Mouse (Mus musculus): ENCODE data around the gene Pmis2.

- TF ChIP-seq EP300 (IDR thresholded peaks at IDR 0.05; ENCODE audit: low read depth), result no peak
- no peak for TF ChIP-seq CTCF (IDR thresholded peaks at IDR 0.05; ENCODE audit: low read depth)
Measured at GRCm38 (mm10) chr7:30711942-30712341, 40.5 kb upstream of the Pmis2 start, which contains the start of gene Atp4a.

All from heart, postnatal 0 days (tissue).